Mouse (Mus musculus) G1E (cell line): ENCODE measurements around the gene Pex12. TPM values are rescaled to one million over a fixed set of nuclear protein-coding genes. Genes with fewer than 3 reads are reported as not detected.

Source experiments
- ATAC-seq: 2 replicates; pipeline ENCODE4 v1.8.0; 2016; ENCODE audit warnings: mild to moderate bottlenecking; ENCODE audit not compliant: insufficient number of reproducible peaks, poor library complexity, low FRiP score, severe bottlenecking; ENCODE audit errors: extremely low read depth
- DNase-seq: peaks from one replicate; pipeline ENCODE4 v3.0.0; 2012; ENCODE audit warnings: low spot score
- H3K27me3 ChIP-seq: 2 replicates; pipeline ENCODE4 v1.6.1; 2012; ENCODE audit warnings: mild to moderate bottlenecking, low read length, inconsistent platforms; ENCODE audit not compliant: insufficient read depth
- H3K36me3 ChIP-seq: replicated peaks from 2 replicates; pipeline ENCODE3; 2012; ENCODE audit warnings: mild to moderate bottlenecking, inconsistent platforms
- H3K4me1 ChIP-seq: 2 replicates; pipeline ENCODE4 v1.6.1; 2012; ENCODE audit warnings: low read depth, low read length, inconsistent platforms, mixed read lengths; ENCODE audit not compliant: insufficient read depth
- H3K4me3 ChIP-seq: 2 replicates; pipeline ENCODE4 v1.5.1; 2012; ENCODE audit warnings: low read depth, mild to moderate bottlenecking, inconsistent platforms, low read length, moderate library complexity, mixed read lengths
- H3K9me3 ChIP-seq: replicated peaks from 2 replicates; pipeline ENCODE4 v1.6.1; 2012; ENCODE audit warnings: inconsistent platforms
- CTCF ChIP-seq: IDR thresholded peaks from 2 replicates; pipeline ENCODE4 v1.5.1; 2012; ENCODE audit warnings: low read depth, low read length, inconsistent platforms, mixed read lengths
- GATA1 ChIP-seq: IDR thresholded peaks from 2 replicates; pipeline ENCODE4 v1.6.1; 2012; ENCODE audit warnings: borderline replicate concordance, low read length, inconsistent platforms, mixed read lengths
- GATA2 ChIP-seq: IDR thresholded peaks from 2 replicates; pipeline ENCODE4 v1.6.1; 2012; ENCODE audit warnings: low read depth, low read length, inconsistent platforms, borderline replicate concordance
- POLR2AphosphoS5 ChIP-seq: IDR thresholded peaks from 2 replicates; pipeline ENCODE4 v1.6.1; 2012; ENCODE audit warnings: low read depth, low read length, inconsistent platforms; ENCODE audit not compliant: insufficient replicate concordance
- TAL1 ChIP-seq: conservative IDR thresholded peaks from 2 replicates; pipeline ENCODE4 v1.6.1; 2012; ENCODE audit warnings: low read depth, low read length, inconsistent platforms, mixed read lengths
- polyA plus RNA-seq: library from polyadenylated mRNA; stranded (reverse); fragments of >175 nt; gene quantifications from 2 replicates; pipeline ENCODE4 v1.2.3, GENCODE M21; 2012
- total RNA-seq, 2 experiments: library from RNA; stranded (forward) in 1 of 2; stranded (reverse) in 1 of 2; fragments of 200-1000 nt in 1 of 2; fragments of >200 nt in 1 of 2; fragmentation: Nextera tagmentation in 1 of 2; gene quantifications; 2 replicates each; pipeline ENCODE4 v1.2.3; 2014 to 2017

Gene Pex12
- total and polyA plus RNA-seq, 3 experiments, result 2.7 to 8.7 (median 8.6) TPM

GRCm38 (mm10) chr11:83289633-83290032 is 12.8 kb downstream of the Pex12 start:
- DNase-seq (no peak), ATAC-seq (no peak)
- Histone ChIP-seq H3K36me3 (peaks cover 14% of the 10 kb centered on the region), H3K4me1 (peaks cover 64% of the 10 kb centered on the region), H3K4me3 (no peak overlapping the region), H3K27me3 (no peaks in the 10 kb centered on the region), H3K9me3 (no peaks in the 10 kb centered on the region)
- TF ChIP-seq POLR2AphosphoS5, result no peak
- TF ChIP-seq TAL1, result no peak
- TF ChIP-seq CTCF, result no peak

GRCm38 (mm10) chr11:83289036-83289435 is 13.3 kb downstream of the Pex12 start:
- H3K9me3 ChIP-seq, result no peaks in the 10 kb centered on the region
- ATAC-seq (no peak), DNase-seq (no peak)
- TF ChIP-seq CTCF (no peak), POLR2AphosphoS5 (no peak), GATA1 (no peak), GATA2 (no peak), TAL1 (no peak)
- peaks cover 9% of the 10 kb centered on the region for H3K36me3 ChIP-seq
- no peaks in the 10 kb centered on the region for H3K27me3 ChIP-seq
- H3K4me3 ChIP-seq, result no peak overlapping the region
- peaks cover 66% of the 10 kb centered on the region for H3K4me1 ChIP-seq

- ATAC-seq (peak; percentile 81), DNase-seq (peak; percentile 66)
- Histone ChIP-seq H3K4me3 (peak within 1 kb of the TSS; percentile 55; the same call in 1 of the 2 replicates), H3K4me1 (peaks cover 77% of the 10 kb centered on the region), H3K9me3 (no peaks in the 10 kb centered on the region), H3K36me3 (peaks cover 6% of the 10 kb centered on the region), H3K27me3 (no peaks in the 10 kb centered on the region)
- TF ChIP-seq TAL1 (peak; percentile 97), CTCF (no peak), POLR2AphosphoS5 (no peak), GATA2 (no peak)
Measured at GRCm38 (mm10) chr11:83286566-83286965, 15.8 kb downstream of the Pex12 start, which contains the start of gene Slfn14. Gene Slfn14 (minus strand): TSS chr11:83286726.

- Histone ChIP-seq H3K4me1 (peaks cover 74% of the 10 kb centered on the region), H3K4me3 (peak overlapping the region; percentile 55; the same call in 1 of the 2 replicates), H3K9me3 (no peaks in the 10 kb centered on the region), H3K36me3 (peaks cover 8% of the 10 kb centered on the region), H3K27me3 (no peaks in the 10 kb centered on the region)
- TF ChIP-seq GATA1, result no peak
- TF ChIP-seq TAL1, result no peak
- TF ChIP-seq CTCF, result no peak
- no peak for TF ChIP-seq GATA2
- no peak for TF ChIP-seq POLR2AphosphoS5
- ATAC-seq (peak; percentile 31; the same call in 1 of the 2 replicates), DNase-seq (peak; percentile 15)
Measured at GRCm38 (mm10) chr11:83285627-83286026, 16.8 kb downstream of the Pex12 start.

- Histone ChIP-seq H3K27me3 (no peaks in the 10 kb centered on the region), H3K36me3 (peaks cover 15% of the 10 kb centered on the region), H3K9me3 (no peaks in the 10 kb centered on the region), H3K4me3 (no peak overlapping the region), H3K4me1 (peaks cover 47% of the 10 kb centered on the region)
- TF ChIP-seq GATA1 (no peak), GATA2 (no peak), POLR2AphosphoS5 (no peak)
- DNase-seq (no peak), ATAC-seq (no peak)
Measured at GRCm38 (mm10) chr11:83282084-83282483, 20.3 kb downstream of the Pex12 start.

GRCm38 (mm10) chr11:83279691-83280090 is 22.7 kb downstream of the Pex12 start:
- H3K36me3 ChIP-seq, result peaks cover 20% of the 10 kb centered on the region
- H3K4me1 ChIP-seq, result peaks cover 37% of the 10 kb centered on the region
- H3K27me3 ChIP-seq, result peaks cover 9% of the 10 kb centered on the region
- no peak for TF ChIP-seq POLR2AphosphoS5
- no peak for TF ChIP-seq GATA2
- no peak for TF ChIP-seq CTCF
- no peak for TF ChIP-seq GATA1
- TF ChIP-seq TAL1, result no peak
- ATAC-seq (no peak), DNase-seq (no peak)
- H3K4me3 ChIP-seq, result no peak overlapping the region
- H3K9me3 ChIP-seq, result no peaks in the 10 kb centered on the region
